Mouse (Mus musculus) hindbrain, postnatal 0 days (tissue): ENCODE measurements at regions not wholly inside any gene's neighbourhood (a gene's known extent, or its start where the extent isn't known, plus 50 kb on each side); places are given as distances from the start of the nearest gene placed in this dataset.

Experiments
- ATAC-seq: fragments of 200-750 bp; cut with Nextera tagmentation; 2 replicates; pipeline ENCODE4 v1.8.0; 2017; ENCODE audit warnings: mild to moderate bottlenecking, moderate TSS enrichment, moderate library complexity
- DNase-seq: peaks from one replicate; pipeline ENCODE4 v3.0.0-alpha.2; 2015; ENCODE audit warnings: low spot score
- H3K27ac ChIP-seq: fragments of 300-500 bp; sonication (generic); 2 replicates; pipeline ENCODE4 v1.5.1; 2014; ENCODE audit warnings: mild to moderate bottlenecking
- H3K27me3 ChIP-seq: fragments of 300-500 bp; sonication (generic); 2 replicates; pipeline ENCODE4 v1.6.1; 2014; ENCODE audit warnings: low read length, mixed read lengths; ENCODE audit not compliant: insufficient read depth
- H3K36me3 ChIP-seq: fragments of 300-500 bp; sonication (generic); 2 replicates; pipeline ENCODE4 v1.6.1; 2014; ENCODE audit warnings: low read length, mixed read lengths; ENCODE audit not compliant: insufficient read depth
- H3K4me1 ChIP-seq: fragments of 300-500 bp; sonication (generic); 2 replicates; pipeline ENCODE4 v1.6.1; 2014; ENCODE audit warnings: antibody characterized with exemption, low read length, mixed read lengths; ENCODE audit not compliant: insufficient read depth
- H3K4me2 ChIP-seq: fragments of 300-500 bp; sonication (generic); 2 replicates; pipeline ENCODE4 v1.6.1; 2014; ENCODE audit warnings: low read depth, mild to moderate bottlenecking, low read length, moderate library complexity, mixed read lengths
- H3K4me3 ChIP-seq: fragments of 300-500 bp; sonication (generic); 2 replicates; pipeline ENCODE4 v1.5.1; 2014; ENCODE audit warnings: low read length
- H3K9ac ChIP-seq: fragments of 300-500 bp; sonication (generic); replicated peaks from 2 replicates; pipeline ENCODE4 v1.6.1; 2014; ENCODE audit warnings: mild to moderate bottlenecking, low read length, moderate library complexity, mixed read lengths
- H3K9me3 ChIP-seq: fragments of 300-500 bp; sonication (generic); 2 replicates; pipeline ENCODE4 v1.6.1; 2016; ENCODE audit warnings: low read length, mixed read lengths
- CTCF ChIP-seq: IDR thresholded peaks from 2 replicates; pipeline ENCODE4 v1.5.1; 2016; ENCODE audit warnings: antibody characterized with exemption, control low read depth, low read depth
- WGBS: fragments of 180-500 bp; shearing (Covaris S2); extraction: QIAGEN DNeasy Blood & Tissue Kit; methylation state at CpG from one replicate; pipeline ENCODE4 v1.1.7; 2014; 5-methylcytosine and 5-hydroxymethylcytosine counted together

DNA sequence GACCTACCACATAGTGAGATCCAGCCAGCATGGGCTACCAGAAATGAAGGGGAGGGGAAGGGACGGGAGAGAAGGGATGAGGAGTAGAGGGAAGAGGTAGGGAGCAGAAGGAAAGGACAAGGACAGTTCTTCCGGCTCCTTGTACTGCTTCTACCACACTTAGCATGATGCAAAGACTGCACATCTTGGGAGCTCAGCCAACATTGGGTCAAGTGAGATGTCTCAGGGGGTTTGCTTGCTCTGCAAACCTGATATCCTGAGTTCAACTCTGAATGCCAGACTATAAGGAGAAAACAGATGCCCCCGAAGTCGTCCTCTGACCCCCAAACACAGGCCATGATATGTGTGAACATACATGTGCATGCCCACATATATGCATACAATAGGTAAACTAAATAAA, 188.4 kb upstream of the Zfp462 start:
- no peak for ATAC-seq
- H3K27ac ChIP-seq: no peak overlapping the region

DNA sequence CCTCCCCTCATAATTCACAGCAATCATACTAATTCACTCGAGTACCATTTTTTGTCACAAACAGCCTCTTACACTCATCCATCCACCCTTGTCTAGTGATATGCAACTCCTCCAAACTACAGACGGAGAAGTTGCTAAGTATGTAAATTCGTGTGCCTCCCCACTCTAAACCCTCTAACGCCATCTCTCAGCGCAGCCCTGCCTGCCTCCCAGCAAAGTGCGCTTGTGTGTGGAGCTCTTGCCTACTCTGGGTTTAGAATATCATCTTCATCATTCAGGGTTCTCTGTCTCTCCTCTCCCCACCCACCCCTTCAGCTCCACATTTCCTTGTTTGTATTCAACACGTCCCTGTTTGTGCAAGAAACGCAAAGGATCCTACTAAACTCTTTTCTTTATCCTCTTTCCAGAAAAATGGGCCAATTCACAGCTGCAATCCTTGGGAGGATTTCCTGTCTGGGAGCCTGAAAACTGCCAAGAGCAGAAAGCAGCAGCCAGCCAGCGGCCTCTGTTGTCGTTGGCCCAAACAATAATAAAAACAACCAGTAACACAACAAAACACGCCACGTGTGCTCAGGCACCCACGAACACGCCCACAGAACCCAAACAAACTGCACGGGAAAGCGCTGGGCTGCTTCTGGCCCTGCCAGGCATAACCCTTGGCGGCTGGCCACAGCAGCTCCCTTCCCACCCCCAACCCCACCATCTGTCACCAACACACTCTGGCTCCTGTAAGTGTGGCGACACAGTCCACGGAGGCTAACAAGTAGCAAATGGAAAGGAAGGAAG, 186.9 kb upstream of the Zfp462 start:
- Histone ChIP-seq H3K27ac (peak overlapping the region; percentile 36; the same call in 1 of the 2 replicates), H3K4me3 (peak overlapping the region; percentile 13), H3K4me1 (no peaks in the 10 kb centered on the region), H3K36me3 (no peaks in the 10 kb centered on the region), H3K27me3 (no peaks in the 10 kb centered on the region), H3K4me2 (peak overlapping the region; percentile 50), H3K9me3 (no peaks in the 10 kb centered on the region), H3K9ac (peak overlapping the region; percentile 29; the same call in 1 of the 2 replicates)
- no peak for TF ChIP-seq CTCF
- WGBS: 27% methylated on average over 19 of the region's 19 CpGs
- ATAC-seq (peak; percentile 94), DNase-seq (peak; percentile 88)

More for the DNA sequence above, 188.4 kb upstream of the Zfp462 start:
- no peak for DNase-seq
- Histone ChIP-seq H3K9me3 (no peaks in the 10 kb centered on the region), H3K4me3 (no peak overlapping the region), H3K9ac (no peak overlapping the region), H3K4me1 (no peaks in the 10 kb centered on the region), H3K36me3 (no peaks in the 10 kb centered on the region), H3K27me3 (no peaks in the 10 kb centered on the region), H3K4me2 (no peak overlapping the region)
- 89% methylated on average over 4 of the region's 4 CpGs for WGBS
- no peak for TF ChIP-seq CTCF

DNA sequence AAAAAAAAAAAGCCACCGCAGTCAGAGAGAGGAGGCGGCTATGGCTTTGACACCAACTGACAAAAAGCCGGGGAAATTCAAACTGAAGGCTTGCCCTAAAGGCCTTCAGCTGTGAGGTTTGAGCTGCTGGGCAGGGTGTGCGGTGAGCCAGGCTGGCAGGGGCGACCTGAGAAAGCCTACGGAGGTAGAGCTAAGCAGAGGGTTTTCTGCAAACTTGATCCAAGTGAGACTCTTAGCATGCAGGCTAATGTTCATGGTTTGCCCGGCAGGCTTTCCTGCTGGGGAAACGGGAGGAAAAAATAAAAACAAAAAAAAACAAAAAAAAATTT, 186.4 kb upstream of the Zfp462 start:
- WGBS: 21% methylated on average over 8 of the region's 8 CpGs
- H3K4me3 ChIP-seq: peak overlapping the region; percentile 13

GRCm38 (mm10) chr4:54761257-54761656, 183.6 kb upstream of the Zfp462 start:
- no peaks in the 10 kb centered on the region for H3K9me3 ChIP-seq
- TF ChIP-seq CTCF: no peak
- ATAC-seq: no peak
- no peaks in the 10 kb centered on the region for H3K36me3 ChIP-seq
- no peaks in the 10 kb centered on the region for H3K27me3 ChIP-seq
- H3K9ac ChIP-seq: no peak overlapping the region
- H3K4me1 ChIP-seq: no peaks in the 10 kb centered on the region
- H3K27ac ChIP-seq: no peak overlapping the region
- no peak overlapping the region for H3K4me2 ChIP-seq
- H3K4me3 ChIP-seq: no peak overlapping the region
- DNase-seq: no peak
- WGBS: 53% methylated on average over 5 of the region's 5 CpGs

More for the DNA sequence above, 186.4 kb upstream of the Zfp462 start:
- TF ChIP-seq CTCF: no peak
- Histone ChIP-seq H3K36me3 (no peaks in the 10 kb centered on the region), H3K4me2 (peak overlapping the region; percentile 50), H3K4me1 (no peaks in the 10 kb centered on the region), H3K27ac (peak overlapping the region; percentile 36; the same call in 1 of the 2 replicates), H3K9ac (peak overlapping the region; percentile 29; the same call in 1 of the 2 replicates), H3K27me3 (no peaks in the 10 kb centered on the region), H3K9me3 (no peaks in the 10 kb centered on the region)
- ATAC-seq: no peak; the same call in 1 of the 2 replicates
- DNase-seq: no peak

DNA sequence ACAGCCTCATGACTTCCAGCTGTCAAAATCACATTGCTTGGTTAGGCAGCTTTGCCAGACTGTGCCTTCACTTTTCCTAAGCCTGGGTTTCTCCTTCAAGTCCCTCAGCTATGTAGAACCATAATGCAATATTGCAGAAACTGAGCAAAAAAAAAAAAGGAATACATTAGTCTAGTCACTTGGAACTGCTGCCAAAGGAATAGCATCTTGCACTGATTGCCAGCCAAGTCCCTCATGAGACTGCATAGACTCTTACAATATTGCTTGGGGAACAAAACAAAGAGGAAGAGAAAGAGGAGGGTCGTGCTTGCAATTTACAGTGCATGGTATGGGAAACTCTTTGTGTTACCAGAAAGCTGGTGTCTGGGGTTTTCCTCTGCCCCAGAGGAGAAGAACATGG, 179.8 kb upstream of the Zfp462 start:
- ATAC-seq (no peak), DNase-seq (peak; percentile 54)
- no peak overlapping the region for H3K4me3 ChIP-seq
- H3K27me3 ChIP-seq: no peaks in the 10 kb centered on the region
- no peaks in the 10 kb centered on the region for H3K4me1 ChIP-seq
- no peaks in the 10 kb centered on the region for H3K9me3 ChIP-seq
- no peak overlapping the region for H3K9ac ChIP-seq
- 25% methylated on average over 1 of the region's 1 CpGs for WGBS
- H3K36me3 ChIP-seq: no peaks in the 10 kb centered on the region
- no peak overlapping the region for H3K27ac ChIP-seq
- H3K4me2 ChIP-seq: no peak overlapping the region
- TF ChIP-seq CTCF: no peak

DNA sequence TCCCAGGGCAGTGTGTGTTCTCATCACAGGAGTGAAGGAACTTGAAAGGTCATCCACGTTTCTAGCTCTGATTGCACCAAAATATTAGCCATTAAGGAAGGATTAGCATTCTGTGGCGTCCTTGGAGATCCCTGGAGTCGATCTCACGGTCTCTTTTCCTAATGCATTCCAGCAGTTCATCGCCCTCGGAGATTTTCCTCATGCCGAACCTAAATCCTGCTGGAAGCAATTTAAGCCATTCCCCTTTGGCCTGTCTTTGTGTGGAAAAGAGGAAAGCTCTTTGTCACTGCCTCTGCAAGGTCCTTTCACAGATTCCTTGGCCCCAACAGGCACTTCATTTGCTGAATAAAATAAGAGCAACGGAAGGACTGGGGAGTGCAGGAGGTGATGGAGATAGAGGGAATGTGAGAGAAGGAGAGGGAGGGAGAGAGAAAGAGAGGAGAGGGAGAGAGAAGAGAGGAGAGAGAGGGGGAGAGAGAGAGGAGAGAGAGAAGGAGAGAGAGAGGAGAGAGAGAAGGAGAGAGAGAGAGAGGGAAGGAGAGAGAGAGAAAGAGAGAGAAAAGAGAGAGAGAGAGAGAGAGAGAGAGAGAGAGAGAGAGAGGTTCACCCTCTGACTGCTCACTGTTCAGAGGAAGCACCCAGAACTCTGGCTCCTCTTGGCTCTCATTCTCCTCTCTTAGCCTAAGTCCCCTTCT, 177.2 kb upstream of the Zfp462 start:
- TF ChIP-seq CTCF: no peak
- no peaks in the 10 kb centered on the region for H3K27me3 ChIP-seq
- no peak overlapping the region for H3K4me2 ChIP-seq
- no peaks in the 10 kb centered on the region for H3K4me1 ChIP-seq
- ATAC-seq (no peak), DNase-seq (no peak)
- H3K27ac ChIP-seq: no peak overlapping the region
- WGBS: 23% methylated on average over 8 of the region's 8 CpGs
- no peak overlapping the region for H3K9ac ChIP-seq
- no peaks in the 10 kb centered on the region for H3K36me3 ChIP-seq
- no peaks in the 10 kb centered on the region for H3K9me3 ChIP-seq
- H3K4me3 ChIP-seq: no peak overlapping the region

GRCm38 (mm10) chr4:54768836-54769235, 176.0 kb upstream of the Zfp462 start:
- no peaks in the 10 kb centered on the region for H3K9me3 ChIP-seq
- H3K27me3 ChIP-seq: no peaks in the 10 kb centered on the region
- TF ChIP-seq CTCF: no peak
- H3K4me3 ChIP-seq: no peak overlapping the region
- DNase-seq (peak; percentile 28), ATAC-seq (no peak)
- H3K27ac ChIP-seq: no peak overlapping the region
- no peak overlapping the region for H3K9ac ChIP-seq
- H3K36me3 ChIP-seq: no peaks in the 10 kb centered on the region
- H3K4me1 ChIP-seq: no peaks in the 10 kb centered on the region
- H3K4me2 ChIP-seq: no peak overlapping the region
- WGBS: 56% methylated on average over 4 of the region's 4 CpGs
